Mouse (Mus musculus): ENCODE results near the gene Ccdc88b. TPM values are rescaled to one million over a fixed set of nuclear protein-coding genes. Genes with fewer than 3 reads are reported as not detected.

Gene Ccdc88b
- polyA plus RNA-seq, 1 experiment = 1.7 TPM

GRCm38 (mm10) chr19:6855225-6856031, 2.6 kb downstream of the Ccdc88b start:
- peak; percentile 66 to 67 for DNase-seq
- peak overlapping the region; percentile 0 for H3K4me3 ChIP-seq (replicated peaks; ENCODE audit: insufficient read depth, low read depth, low read length)
- H3K4me1 ChIP-seq (ENCODE audit: control insufficient read depth, insufficient read depth, low read length) = peaks cover 9% of the 10 kb centered on the region
- TF ChIP-seq CTCF (IDR thresholded peaks at IDR 0.05; ENCODE audit: borderline replicate concordance, insufficient read depth, low read depth, low read length) (no peak), POLR2A (IDR thresholded peaks at IDR 0.05; ENCODE audit: borderline replicate concordance, insufficient read depth, low read length) (no peak)
- WGBS = 8% methylated on average over 38 of the region's 38 CpGs
- H3K27ac ChIP-seq (ENCODE audit: insufficient read depth, low read length) = no peak overlapping the region
- no peaks in the 10 kb centered on the region for H3K27me3 ChIP-seq (ENCODE audit: control insufficient read depth, insufficient read depth, low read length)

- Histone ChIP-seq H3K4me3 (replicated peaks; ENCODE audit: insufficient read depth, low read depth, low read length) (no peak overlapping the region), H3K27ac (ENCODE audit: insufficient read depth, low read length) (no peak overlapping the region), H3K27me3 (ENCODE audit: control insufficient read depth, insufficient read depth, low read length) (no peaks in the 10 kb centered on the region), H3K4me1 (ENCODE audit: control insufficient read depth, insufficient read depth, low read length) (peaks cover 9% of the 10 kb centered on the region)
- WGBS = 82% methylated on average over 12 of the region's 12 CpGs
- TF ChIP-seq POLR2A (IDR thresholded peaks at IDR 0.05; ENCODE audit: borderline replicate concordance, insufficient read depth, low read length) (no peak), CTCF (IDR thresholded peaks at IDR 0.05; ENCODE audit: borderline replicate concordance, insufficient read depth, low read depth, low read length) (no peak)
- DNase-seq = no peak
Observed at GRCm38 (mm10) chr19:6854658-6855057, 3.4 kb downstream of the Ccdc88b start.

DNA sequence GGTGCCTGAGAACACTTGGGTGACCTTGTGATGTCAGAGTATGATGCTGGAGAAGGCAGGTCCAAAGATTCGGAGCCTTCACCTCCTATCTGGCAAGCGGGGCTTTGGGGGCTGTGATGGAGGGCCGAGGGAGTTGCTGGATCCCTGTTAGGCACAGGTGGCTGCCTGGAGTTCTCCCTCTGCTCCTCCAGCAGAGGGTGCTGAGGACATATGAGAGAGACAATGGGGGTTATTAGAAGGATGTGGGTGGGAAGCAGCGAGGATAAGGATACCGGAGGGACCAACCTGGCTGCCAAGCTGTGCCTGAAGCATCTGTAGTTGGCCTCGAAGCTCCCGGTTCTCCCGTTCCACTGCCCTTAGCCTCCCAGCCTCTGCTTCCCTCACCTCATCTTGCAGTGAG, 4.1 kb downstream of the Ccdc88b start:
- DNase-seq = no peak
- Histone ChIP-seq H3K27ac (ENCODE audit: insufficient read depth, low read length) (no peak overlapping the region), H3K4me1 (ENCODE audit: control insufficient read depth, insufficient read depth, low read length) (peaks cover 9% of the 10 kb centered on the region), H3K27me3 (ENCODE audit: control insufficient read depth, insufficient read depth, low read length) (no peaks in the 10 kb centered on the region), H3K4me3 (replicated peaks; ENCODE audit: insufficient read depth, low read depth, low read length) (no peak overlapping the region)
- TF ChIP-seq POLR2A (IDR thresholded peaks at IDR 0.05; ENCODE audit: borderline replicate concordance, insufficient read depth, low read length) (no peak), CTCF (IDR thresholded peaks at IDR 0.05; ENCODE audit: borderline replicate concordance, insufficient read depth, low read depth, low read length) (no peak)
- WGBS = 70% methylated on average over 8 of the region's 8 CpGs

- WGBS = 73% methylated on average over 21 of the region's 21 CpGs
- no peak overlapping the region for H3K27ac ChIP-seq (ENCODE audit: insufficient read depth, low read length)
Observed at GRCm38 (mm10) chr19:6852393-6853305, 5.4 kb downstream of the Ccdc88b start.

GRCm38 (mm10) chr19:6851497-6851896, 6.5 kb downstream of the Ccdc88b start:
- 95% methylated on average over 3 of the region's 3 CpGs for WGBS
- no peak for DNase-seq
- H3K27ac ChIP-seq (ENCODE audit: insufficient read depth, low read length) = no peak overlapping the region
- no peaks in the 10 kb centered on the region; the same call in 1 of the 2 replicates for H3K27me3 ChIP-seq (ENCODE audit: control insufficient read depth, insufficient read depth, low read length)
- H3K4me3 ChIP-seq (replicated peaks; ENCODE audit: insufficient read depth, low read depth, low read length) = no peak overlapping the region
- H3K4me1 ChIP-seq (ENCODE audit: control insufficient read depth, insufficient read depth, low read length) = peaks cover 9% of the 10 kb centered on the region
- TF ChIP-seq CTCF (IDR thresholded peaks at IDR 0.05; ENCODE audit: borderline replicate concordance, insufficient read depth, low read depth, low read length) (no peak), POLR2A (IDR thresholded peaks at IDR 0.05; ENCODE audit: borderline replicate concordance, insufficient read depth, low read length) (no peak)

More at GRCm38 (mm10) chr19:6852393-6853305, 5.4 kb downstream of the Ccdc88b start:
- Histone ChIP-seq H3K4me3 (replicated peaks; ENCODE audit: insufficient read depth, low read depth, low read length) (no peak overlapping the region), H3K4me1 (ENCODE audit: control insufficient read depth, insufficient read depth, low read length) (peaks cover 9% of the 10 kb centered on the region), H3K27me3 (ENCODE audit: control insufficient read depth, insufficient read depth, low read length) (no peaks in the 10 kb centered on the region)
- TF ChIP-seq POLR2A (IDR thresholded peaks at IDR 0.05; ENCODE audit: borderline replicate concordance, insufficient read depth, low read length) (no peak), CTCF (IDR thresholded peaks at IDR 0.05; ENCODE audit: borderline replicate concordance, insufficient read depth, low read depth, low read length) (no peak)
- DNase-seq = no peak

DNA sequence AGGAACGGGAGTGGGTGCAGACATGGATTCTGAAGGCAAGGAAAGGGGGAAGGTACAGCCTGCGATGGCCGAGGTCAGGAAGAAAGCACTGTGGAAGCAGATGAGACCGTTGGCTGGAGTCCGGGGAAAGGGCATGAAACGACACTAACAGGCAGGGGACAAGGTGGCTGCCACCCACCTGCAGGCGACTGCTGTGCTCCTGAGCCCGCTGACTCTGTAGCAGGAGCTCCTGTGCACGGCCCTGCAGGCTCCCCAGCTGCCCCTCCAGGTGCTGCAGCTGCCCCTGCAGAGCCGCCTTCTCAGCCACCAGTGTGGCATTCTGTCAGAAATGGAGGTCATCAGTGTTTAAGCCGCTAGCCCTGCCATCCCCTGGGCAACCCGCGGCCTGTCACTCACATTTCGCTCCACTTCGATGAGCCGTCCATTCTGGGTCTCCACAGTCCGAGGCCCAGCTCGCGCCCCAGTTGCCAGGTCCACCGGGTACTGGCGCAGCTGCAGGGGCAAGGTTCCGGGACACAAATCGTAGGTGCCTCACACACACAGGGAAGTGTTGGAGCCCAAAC, 8.4 kb downstream of the Ccdc88b start:
- Histone ChIP-seq H3K27me3 (ENCODE audit: control insufficient read depth, insufficient read depth, low read length) (no peaks in the 10 kb centered on the region; the same call in 1 of the 2 replicates), H3K4me3 (replicated peaks; ENCODE audit: insufficient read depth, low read depth, low read length) (no peak overlapping the region), H3K27ac (ENCODE audit: insufficient read depth, low read length) (no peak overlapping the region), H3K4me1 (ENCODE audit: control insufficient read depth, insufficient read depth, low read length) (no peaks in the 10 kb centered on the region; the same call in none of the 2 replicates)
- WGBS = 85% methylated on average over 23 of the region's 23 CpGs
- TF ChIP-seq POLR2A (IDR thresholded peaks at IDR 0.05; ENCODE audit: borderline replicate concordance, insufficient read depth, low read length) = no peak
- TF ChIP-seq CTCF (IDR thresholded peaks at IDR 0.05; ENCODE audit: borderline replicate concordance, insufficient read depth, low read depth, low read length) = no peak
- DNase-seq = no peak

DNA sequence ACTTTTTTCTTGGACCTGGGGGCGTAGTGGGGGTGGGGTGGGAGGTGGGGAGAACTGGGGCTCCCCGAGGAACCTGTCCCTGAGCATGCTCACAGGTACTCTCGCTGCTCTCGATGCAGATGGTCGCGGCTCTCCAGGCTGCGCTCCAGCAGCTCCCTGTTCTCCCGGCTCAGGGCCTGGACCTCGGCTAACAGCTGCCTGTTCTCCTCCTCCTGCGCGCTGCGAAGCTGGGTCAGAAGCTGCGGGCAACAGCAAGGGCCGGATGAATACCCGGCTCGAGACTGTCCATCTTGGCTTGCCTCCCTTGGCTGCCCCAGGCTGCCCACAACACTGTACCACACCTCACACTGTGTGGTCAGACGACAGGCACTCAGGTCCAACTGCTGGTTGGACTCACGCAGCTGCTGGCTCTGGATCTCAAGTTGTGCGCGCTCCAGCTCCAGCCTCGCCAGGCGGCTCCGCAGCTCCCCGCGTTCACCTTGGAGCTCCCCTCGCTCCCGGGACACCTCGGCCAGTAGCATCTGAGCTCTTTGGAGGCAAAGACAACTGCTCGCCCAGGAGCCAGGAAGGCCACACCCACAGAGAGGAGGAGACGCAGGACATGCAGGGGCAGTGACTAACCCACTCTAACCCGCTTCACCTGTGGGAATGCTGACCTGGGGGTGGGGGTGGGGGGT, 10.0 kb downstream of the Ccdc88b start:
- no peak for TF ChIP-seq POLR2A (IDR thresholded peaks at IDR 0.05; ENCODE audit: borderline replicate concordance, insufficient read depth, low read length)
- Histone ChIP-seq H3K4me1 (ENCODE audit: control insufficient read depth, insufficient read depth, low read length) (no peaks in the 10 kb centered on the region; the same call in 1 of the 2 replicates), H3K4me3 (replicated peaks; ENCODE audit: insufficient read depth, low read depth, low read length) (peak overlapping the region; percentile 16), H3K27me3 (ENCODE audit: control insufficient read depth, insufficient read depth, low read length) (no peaks in the 10 kb centered on the region; the same call in 1 of the 2 replicates), H3K27ac (ENCODE audit: insufficient read depth, low read length) (no peak overlapping the region)
- peak; percentile 56 to 57 for DNase-seq
- WGBS = 1% methylated on average over 31 of the region's 31 CpGs
